12 mouse cellular contexts compared by ENCODE assay signal in genomic region chr15:61503436-61503835, GRCm38 (mm10).
DNase-seq lines count a peak whose midpoint lies in the region; ATAC-seq lines count a peak whose summit lies in the region.
"Had no signal": no experiment of that assay in that cellular context is flagged by ENCODE, and none has a peak within 500 bp of the region (broad histone marks: within the 10 kb centered on the region; RNA-seq: fewer than 3 reads in every experiment).

No protein-coding gene starts in this region.

- H3K4me3 ChIP-seq in kidney, embryonic 14.5 days (ENCODE audit: low read length): no peak overlapping the region
- no peak overlapping the region for H3K4me3 ChIP-seq in forebrain, embryonic 10.5 days
- H3K4me3 ChIP-seq: embryonic facial prominence, embryonic 12.5 days; megakaryocyte, embryonic 14.5 days had no signal

- DNase-seq in kidney, postnatal 14 days: peak; percentile 26
- DNase-seq in MN1 (ENCODE audit: low spot score): peak; percentile 8
- peak; percentile 8 for DNase-seq in NIH3T3 (ENCODE audit: low read depth)
- peak; percentile 5 to 47 for DNase-seq in layer of hippocampus, adult 8-10 months (ENCODE audit: low spot score in 2 of 2)
- DNase-seq in gastrocnemius, postnatal 10 days: no peak
- no peak for DNase-seq in forebrain, embryonic 10.5 days (ENCODE audit: extremely low spot score, low spot score)
- DNase-seq: liver; spleen, adult 18-20 months; thymus, postnatal 25 days had no signal

- H3K4me1 ChIP-seq in kidney, embryonic 14.5 days (ENCODE audit: control insufficient read depth, insufficient read depth, low read length): no peaks in the 10 kb centered on the region
- H3K4me1 ChIP-seq in forebrain, embryonic 10.5 days: no peaks in the 10 kb centered on the region
- H3K4me1 ChIP-seq: embryonic facial prominence, embryonic 12.5 days; megakaryocyte, embryonic 14.5 days had no signal

- H3K27ac ChIP-seq in kidney, embryonic 14.5 days (ENCODE audit: low read depth, low read length): no peak overlapping the region
- no peak overlapping the region for H3K27ac ChIP-seq in forebrain, embryonic 10.5 days
- H3K27ac ChIP-seq: embryonic facial prominence, embryonic 12.5 days had no signal

- H3K4me2 ChIP-seq in kidney, embryonic 14.5 days (replicated peaks; ENCODE audit: low read depth, low read length): no peak overlapping the region
- H3K4me2 ChIP-seq: embryonic facial prominence, embryonic 12.5 days had no signal

- no peaks in the 10 kb centered on the region for H3K27me3 ChIP-seq in kidney, embryonic 14.5 days (ENCODE audit: control insufficient read depth, insufficient read depth, low read length)
- H3K27me3 ChIP-seq in forebrain, embryonic 10.5 days (ENCODE audit: poor library complexity, severe bottlenecking): no peaks in the 10 kb centered on the region
- H3K27me3 ChIP-seq: embryonic facial prominence, embryonic 12.5 days; megakaryocyte, embryonic 14.5 days had no signal

- H3K9ac ChIP-seq in kidney, embryonic 14.5 days (ENCODE audit: low read depth, low read length): no peak overlapping the region
- H3K9ac ChIP-seq: embryonic facial prominence, embryonic 12.5 days had no signal

- ATAC-seq in kidney, embryonic 14.5 days (ENCODE audit: low FRiP score, low TSS enrichment): no peak

- no peaks in the 10 kb centered on the region for H3K9me3 ChIP-seq in kidney, embryonic 14.5 days (ENCODE audit: control insufficient read depth, low read length)
- H3K9me3 ChIP-seq in forebrain, embryonic 10.5 days: no peaks in the 10 kb centered on the region
- H3K9me3 ChIP-seq: embryonic facial prominence, embryonic 12.5 days; megakaryocyte, embryonic 14.5 days had no signal

- no peaks in the 10 kb centered on the region for H3K36me3 ChIP-seq in kidney, embryonic 14.5 days (ENCODE audit: control insufficient read depth, insufficient read depth, low read length)
- H3K36me3 ChIP-seq in forebrain, embryonic 10.5 days (replicated peaks): no peaks in the 10 kb centered on the region
- H3K36me3 ChIP-seq: embryonic facial prominence, embryonic 12.5 days had no signal

- WGBS in kidney, embryonic 14.5 days: 78% methylated on average over 7 of the region's 7 CpGs
- WGBS in forebrain, embryonic 10.5 days: 87% methylated on average over 7 of the region's 7 CpGs

Comparison
In these comparisons a context has a peak if more than half of its experiments do, and no peak if none do; other contexts are left out.
1. DNase-seq: peak in kidney, postnatal 14 days (single experiment), MN1 (single experiment), NIH3T3 (single experiment) and layer of hippocampus, adult 8-10 months (2 of 2); none in gastrocnemius, postnatal 10 days (single experiment) and forebrain, embryonic 10.5 days (single experiment).